Mouse (Mus musculus): ENCODE measurements around the gene Lrba. TPM values are rescaled to one million over a fixed set of nuclear protein-coding genes. Genes with fewer than 3 reads are reported as not detected.
A peak's percentile ranks its signal among the peaks of the same experiment; 100 is the strongest.

Gene Lrba
- polyA plus RNA-seq, 2 experiments from 2014 or later: 13.8 to 14.4 TPM

DNA sequence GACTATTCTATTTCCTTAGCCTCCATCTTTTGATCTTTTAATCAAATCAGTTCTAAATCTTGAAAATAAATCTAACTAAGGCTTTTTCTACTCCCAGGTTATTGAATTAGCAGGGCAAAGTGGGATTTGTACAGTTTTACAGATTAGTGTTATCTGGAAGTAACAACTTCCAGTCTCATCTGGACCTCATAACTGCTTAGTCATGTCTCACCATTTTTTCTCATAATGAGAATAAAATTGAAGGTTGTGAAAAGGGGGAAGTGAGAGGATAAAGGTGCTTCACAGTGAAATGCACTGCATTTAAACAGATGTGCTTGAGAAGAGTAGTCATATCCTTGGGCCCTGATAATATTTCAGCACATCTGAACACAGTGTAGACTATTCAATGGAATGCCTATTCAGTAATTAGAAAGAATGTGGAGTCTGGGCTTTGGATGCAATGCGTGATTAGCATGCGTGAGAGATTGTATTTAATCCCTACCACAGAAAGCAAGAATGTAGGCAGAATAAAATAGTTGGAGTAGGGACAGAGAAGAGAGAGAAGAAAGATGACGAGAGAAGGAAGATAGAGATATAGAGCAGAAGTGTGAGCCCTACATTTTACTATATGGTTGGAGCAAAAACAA lies 298.5 kb downstream of the Lrba start:
- no peak for ATAC-seq

- ATAC-seq: no peak
Observed at GRCm38 (mm10) chr3:86531531-86532269, 307.2 kb downstream of the Lrba start.

GRCm38 (mm10) chr3:86536751-86537150 lies 312.3 kb downstream of the Lrba start:
- ATAC-seq: no peak

DNA sequence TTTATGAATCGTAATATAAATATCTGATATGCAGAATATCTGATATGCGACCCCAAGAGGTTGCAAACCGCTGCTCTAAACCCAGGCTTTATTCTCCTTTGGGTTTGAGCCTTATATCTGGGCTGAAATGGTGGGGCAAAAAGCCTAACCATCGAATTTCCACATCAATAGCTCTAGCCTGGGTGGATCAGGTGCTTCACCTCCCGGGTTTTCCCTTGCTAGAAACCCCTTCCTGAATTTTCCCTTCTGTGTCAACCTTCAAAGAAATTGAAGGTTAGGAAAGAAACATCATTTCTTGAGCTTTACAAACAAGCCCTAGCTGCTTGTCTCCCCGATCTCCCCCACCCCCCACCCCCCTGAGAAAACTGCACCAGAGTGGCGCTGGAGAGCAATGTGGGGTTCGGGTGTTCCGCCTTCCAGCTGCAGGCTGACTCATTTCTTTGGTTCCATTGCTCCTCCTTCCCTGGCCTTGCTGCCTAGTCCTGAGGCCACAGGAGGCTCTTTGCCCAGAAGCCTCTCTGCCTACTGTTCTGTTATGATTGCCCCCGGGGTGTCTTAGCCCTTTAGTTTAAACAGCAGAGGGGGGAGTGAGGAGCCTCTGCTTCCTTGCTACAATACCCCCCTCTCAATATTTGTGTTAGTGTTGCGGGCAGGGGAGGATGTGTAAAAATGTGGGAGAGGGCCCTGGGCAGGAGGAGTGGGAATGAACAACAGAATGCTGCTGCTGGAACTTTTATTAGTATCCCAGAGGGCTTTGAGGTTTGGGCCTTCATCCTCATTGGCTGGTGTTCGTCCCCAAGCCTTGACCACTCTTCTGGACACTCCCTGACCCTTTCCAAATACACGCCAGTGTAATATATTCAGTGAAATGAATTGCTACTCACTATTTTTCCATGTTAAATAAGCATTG lies 314.4 kb downstream of the Lrba start:
- ATAC-seq: no peak

DNA sequence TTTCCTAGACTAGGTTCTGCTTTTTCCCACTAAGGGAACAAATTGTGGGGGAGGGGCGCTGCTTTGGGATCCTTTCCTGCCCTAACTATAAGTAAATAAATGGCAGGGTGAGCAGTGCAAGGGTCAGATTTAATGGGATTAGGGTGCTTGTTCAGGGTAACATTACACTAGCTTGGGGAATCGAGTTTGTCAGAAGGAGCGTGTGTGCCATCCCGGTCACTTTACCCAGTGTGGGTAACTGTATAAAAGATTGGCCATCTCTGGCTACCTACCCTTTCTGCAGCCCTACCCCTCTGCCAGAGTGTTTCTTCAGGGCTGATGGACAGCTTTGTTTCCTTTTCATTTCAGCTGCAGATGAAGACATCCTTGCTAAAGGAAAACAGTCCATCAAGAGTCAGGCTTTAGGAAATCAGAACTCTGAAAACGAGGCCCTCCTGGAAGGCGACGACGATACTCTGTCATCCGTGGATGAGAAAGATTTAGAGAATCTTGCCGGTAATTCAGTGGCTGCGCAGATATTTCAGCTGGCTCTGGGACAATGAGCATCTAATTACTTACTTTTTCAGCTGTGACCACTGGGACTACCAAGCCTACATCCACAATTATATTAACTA lies 315.2 kb downstream of the Lrba start:
- ATAC-seq: no peak

GRCm38 (mm10) chr3:86541074-86541614 lies 316.7 kb downstream of the Lrba start:
- no peak for ATAC-seq

DNA sequence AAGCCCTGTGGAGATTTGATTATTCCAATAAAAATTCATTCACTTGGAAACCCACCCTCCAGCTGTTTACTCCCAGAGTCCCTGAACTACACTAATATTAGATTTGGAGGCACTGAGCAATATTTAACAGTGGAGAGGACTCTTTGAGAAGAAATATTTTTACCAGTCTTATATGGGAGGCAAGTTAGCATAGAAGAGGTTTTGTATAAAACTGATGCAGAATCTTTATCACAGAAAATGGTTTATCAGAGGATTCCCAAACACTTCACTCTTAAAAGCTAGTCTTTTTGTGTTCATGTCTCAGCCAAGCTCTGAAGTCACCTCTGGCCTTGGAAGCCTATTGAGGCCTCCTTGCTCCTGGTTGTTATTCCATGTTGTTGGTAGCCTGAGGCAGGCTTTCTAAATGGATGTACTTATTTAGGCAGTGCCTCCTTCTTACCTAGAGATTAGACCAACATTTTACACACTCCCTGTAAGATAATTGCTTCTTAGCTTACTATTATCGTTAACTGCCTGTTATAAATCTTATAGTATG lies 317.4 kb downstream of the Lrba start:
- ATAC-seq: no peak

DNA sequence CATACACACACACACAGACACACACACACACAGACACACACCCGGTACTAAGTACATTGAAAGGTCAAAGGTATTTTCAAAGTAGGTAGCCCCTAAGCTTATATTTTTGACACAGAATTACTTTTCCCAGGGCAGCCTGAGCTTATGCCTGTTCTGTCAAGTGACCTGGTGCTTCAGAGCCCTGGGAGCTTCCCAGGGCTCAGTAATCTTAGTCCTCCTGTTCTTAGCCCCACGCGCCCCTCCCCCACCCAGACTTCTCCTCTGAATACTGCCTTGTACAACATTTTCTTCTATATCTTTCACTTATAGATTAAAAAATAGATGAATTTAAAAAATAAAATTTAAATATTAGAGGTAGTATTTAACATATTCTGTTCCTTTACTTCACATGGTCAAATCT lies 320.3 kb downstream of the Lrba start:
- no peak for ATAC-seq

DNA sequence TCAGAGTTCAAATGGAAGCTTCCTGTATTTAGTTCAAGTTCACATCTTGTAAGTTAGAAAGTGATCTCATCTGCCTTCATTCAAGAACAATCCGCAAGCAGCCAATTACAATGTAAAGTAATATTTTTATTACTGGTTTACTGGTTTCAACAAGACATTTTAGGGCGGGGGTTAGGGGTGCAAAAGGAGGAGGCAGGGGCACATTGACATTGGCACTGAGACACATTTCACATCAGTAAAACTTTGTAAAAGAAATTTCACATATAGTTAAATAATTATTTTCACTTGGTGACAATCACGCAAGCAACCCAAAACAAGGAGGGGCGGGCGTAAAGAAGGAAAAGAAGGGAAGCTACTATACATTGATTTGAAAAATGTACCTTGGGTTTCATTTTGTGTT lies 321.5 kb downstream of the Lrba start:
- no peak for ATAC-seq

DNA sequence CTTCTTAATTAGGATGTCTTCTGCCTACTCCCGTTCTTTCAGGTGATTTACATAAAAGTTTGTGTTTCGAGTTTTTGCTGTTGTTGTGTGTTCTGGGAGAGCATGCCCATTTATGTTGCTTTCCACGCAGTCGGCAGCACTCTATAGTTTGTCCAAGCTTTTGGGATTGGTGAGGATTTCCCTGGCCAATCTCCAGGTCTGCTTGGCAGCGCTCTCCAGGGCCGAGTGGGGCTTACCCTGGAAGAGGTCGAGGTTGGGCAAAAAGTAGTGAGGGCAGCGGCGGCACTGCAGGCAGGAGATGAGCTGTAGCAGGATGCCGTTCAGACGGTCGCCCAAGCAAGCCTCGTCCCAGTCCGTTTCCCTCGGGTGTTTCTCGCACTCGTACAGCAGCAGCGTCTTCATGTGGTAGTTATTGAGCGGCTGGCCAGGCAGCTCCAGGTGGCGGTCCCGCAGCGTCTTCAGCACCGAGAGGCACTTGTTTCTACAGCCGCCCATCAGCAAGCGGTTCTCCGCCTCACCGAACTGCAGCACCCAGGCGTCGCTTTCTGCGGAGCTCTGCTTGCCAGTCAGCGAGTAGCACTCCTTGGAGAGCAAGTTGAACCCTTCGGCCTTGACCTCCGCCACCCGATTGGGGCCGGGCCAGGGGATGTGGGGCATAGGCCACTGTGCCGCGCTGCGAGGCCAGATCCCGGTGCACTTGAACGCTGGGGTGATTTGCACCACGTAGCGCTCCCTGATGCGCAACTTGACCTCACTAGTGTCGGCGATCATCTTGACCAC lies 322.2 kb downstream of the Lrba start:
- peak; percentile 75 for ATAC-seq

- peak; percentile 38 for ATAC-seq
Observed at GRCm38 (mm10) chr3:86547251-86547791, 322.8 kb downstream of the Lrba start.

DNA sequence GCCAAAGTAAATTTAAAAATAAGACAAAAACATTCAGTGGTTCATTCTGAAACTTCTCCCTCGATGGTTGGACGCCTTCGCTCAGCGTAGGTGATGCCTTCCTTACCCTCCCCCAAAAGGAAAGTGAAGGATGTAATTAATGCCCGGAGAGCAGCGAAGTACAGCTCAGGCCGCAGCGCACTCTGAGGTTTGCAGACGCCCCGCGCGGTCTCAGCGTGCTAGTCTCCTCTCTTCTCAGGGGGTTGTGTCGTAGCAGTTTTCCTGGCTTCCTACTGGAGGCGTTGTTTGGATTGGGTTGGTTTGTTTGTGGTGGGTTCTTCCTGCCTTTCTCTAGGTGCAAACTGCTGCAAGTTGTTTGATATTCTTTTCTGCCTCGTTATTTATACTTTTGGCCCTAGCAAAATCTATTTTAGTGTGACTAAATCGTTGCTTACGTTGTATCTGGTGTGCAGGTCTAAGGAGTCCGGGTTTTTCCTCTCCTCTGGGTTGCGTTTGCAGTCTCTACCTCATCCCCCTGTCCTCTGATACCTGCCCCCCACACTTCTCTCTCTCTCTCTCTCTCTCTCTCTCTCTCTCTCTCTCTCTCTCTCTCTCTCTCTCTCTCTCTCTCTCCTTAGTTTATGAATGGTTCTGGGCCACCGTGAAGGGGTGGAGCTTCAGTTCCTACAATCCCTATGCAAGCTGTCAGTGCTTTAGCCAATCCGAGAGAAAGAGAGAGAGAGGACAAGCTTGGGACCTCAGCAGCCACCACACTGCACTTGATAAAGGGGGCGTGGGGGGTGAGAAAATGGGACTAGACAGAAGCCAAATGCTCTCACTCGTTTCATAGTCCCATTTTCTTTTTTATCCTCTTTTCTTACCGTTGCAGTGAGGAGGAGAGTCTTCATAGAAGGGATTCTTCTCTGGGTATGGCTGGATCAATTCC lies 323.9 kb downstream of the Lrba start, which contains the start of gene Mab21l2:
TSS of gene Mab21l2 (minus strand) at position 539 of the 925 bp plus-strand sequence.
- no peak for ATAC-seq

GRCm38 (mm10) chr3:86550301-86551010 lies 326.0 kb downstream of the Lrba start:
- no peak for ATAC-seq

DNA sequence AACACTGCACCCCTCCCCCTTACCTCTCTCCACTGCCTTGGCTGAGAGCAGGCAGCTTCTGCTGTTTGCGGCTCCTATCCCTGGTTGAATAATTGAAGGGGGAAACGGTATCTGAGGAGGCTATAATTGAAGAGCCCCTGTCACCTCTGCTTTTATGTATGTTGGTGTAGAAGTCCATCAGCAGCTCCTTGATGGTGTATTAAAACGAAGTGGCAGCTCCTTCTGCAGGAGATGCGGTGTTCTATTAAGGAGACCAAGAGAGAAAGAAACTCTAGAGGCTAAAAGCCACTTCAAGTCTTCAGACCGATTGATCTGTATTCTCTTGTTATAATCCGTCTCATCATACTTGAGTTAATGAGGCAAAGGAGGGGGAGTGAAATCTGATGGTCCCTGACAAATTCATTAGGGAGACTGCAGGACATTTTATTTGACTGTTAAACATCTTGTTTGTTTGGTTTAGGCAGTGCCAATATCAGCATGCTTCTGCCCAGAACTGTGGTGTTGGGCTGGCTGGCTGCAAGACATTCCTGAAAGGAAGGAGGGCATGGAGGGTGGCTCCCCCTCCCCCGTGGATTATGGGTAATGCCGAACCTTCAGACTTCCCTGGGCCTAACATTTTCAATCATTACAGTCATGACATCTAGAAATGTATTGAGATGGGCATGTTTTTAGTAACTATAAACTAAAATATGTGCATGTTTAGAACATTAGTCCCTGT lies 326.7 kb downstream of the Lrba start:
- no peak for ATAC-seq

DNA sequence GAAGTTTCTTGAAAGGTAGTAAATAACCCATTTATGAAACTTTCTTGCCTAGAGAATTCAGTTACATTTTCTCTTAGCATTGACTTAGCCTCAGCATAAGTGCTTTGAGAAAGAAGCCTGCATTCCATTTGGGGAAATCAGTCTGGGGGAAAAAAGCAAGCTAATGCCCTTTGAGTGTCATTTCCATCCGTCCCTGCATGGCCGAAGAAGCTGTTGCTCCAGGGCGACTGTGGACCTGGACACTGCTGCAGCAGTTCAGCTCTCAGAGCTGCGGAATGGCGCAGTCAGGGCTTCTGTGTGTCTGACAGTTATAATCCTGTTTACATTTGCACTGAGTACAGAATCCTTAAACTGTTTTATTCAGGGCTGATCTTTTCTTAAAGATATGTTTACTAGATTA lies 327.7 kb downstream of the Lrba start:
- no peak for ATAC-seq

DNA sequence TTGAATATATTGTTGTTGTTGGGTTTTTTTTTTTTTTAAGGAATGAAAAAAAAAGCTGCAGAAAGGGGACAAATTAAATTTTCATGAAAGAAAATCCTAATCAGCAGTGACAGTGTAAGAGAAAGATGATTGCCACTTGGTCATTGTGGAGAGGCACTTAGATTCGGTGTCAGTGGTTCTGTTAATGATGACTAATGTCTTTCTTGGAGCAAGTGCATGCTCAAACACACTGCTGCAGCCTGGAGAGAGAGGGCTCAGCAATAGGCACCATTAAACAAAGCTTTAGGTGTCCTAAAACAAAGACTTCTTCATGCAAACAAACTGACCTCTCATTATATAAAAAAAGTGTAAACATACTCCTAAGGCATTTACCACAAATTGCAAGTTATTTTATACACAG lies 334.5 kb downstream of the Lrba start:
- no peak for ATAC-seq

DNA sequence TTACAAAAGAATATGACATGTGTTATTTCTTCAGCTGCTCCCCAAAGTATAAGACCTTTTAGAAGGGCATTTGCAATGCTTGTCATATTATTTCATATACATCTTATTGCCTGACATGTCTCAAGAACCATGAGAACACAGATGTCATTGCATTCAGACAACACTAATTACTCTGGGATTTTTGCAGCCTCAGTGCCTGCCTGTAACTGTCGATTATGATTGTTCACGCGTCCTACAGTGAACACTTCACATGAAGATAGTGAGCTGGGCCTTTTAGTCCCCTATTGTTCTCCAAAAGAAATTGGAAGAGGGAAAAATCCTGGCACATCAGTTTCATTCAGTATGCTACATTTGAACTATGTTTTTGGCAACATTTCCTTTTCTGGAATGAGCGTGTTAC lies 335.2 kb downstream of the Lrba start:
- ATAC-seq: no peak

DNA sequence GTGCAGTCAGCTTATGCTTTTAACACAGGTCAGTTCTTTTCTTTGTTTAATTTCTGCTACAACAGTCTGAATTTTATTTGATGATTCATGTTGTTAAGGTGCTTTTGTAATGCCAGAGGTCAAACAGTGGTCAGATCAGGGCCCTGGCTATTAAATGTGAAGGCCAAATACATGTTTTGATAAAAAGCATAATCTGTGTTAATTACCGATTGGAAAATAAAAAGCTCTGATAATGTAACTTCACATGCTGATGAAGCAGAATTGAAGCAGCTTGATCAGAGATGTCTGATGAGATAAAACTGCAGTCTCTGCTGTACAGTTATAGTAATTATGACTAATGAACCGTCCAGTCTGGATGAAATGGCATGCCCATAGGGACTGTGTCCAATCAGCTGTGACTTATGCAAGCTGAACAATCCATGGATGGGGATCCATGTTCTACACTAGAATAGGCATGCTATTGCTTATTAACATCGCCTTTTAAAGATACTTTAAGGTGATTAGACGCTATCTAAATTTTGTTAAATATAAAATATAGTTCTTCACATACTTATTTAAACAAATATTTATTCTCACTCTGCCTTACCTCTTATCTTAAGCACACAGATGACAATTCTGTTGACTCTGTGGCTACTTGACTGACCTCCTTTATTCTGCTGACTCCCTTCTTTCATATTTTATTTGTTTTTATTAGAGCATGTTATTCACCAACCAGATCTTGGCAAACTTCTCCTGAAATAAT lies 336.0 kb downstream of the Lrba start:
- no peak for ATAC-seq
